Mouse (Mus musculus) stomach, postnatal 0 days (tissue): ENCODE data around the gene Hist1h2ae.

ENCODE experiments used
- CTCF ChIP-seq: IDR thresholded peaks from 2 replicates; pipeline ENCODE4 v1.5.1; 2016; ENCODE audit warnings: antibody characterized with exemption, low read depth, mild to moderate bottlenecking, moderate library complexity
- EP300 ChIP-seq: optimal IDR thresholded peaks from 2 replicates; pipeline ENCODE3; 2016; ENCODE audit warnings: antibody characterized with exemption

GRCm38 (mm10) chr13:23605052-23605451, 34.0 kb upstream of the Hist1h2ae start:
- no peak for TF ChIP-seq CTCF
- no peak for TF ChIP-seq EP300
